Mouse (Mus musculus) forebrain, embryonic 16.5 days (tissue): ENCODE data around the gene Mdga2. TPM values are rescaled to one million over a fixed set of nuclear protein-coding genes. Genes with fewer than 3 reads are reported as not detected.

Source experiments
- ATAC-seq: fragments of 200-750 bp; cut with Nextera tagmentation; 2 replicates; pipeline ENCODE4 v1.8.0; 2017; ENCODE audit warnings: mild to moderate bottlenecking, moderate library complexity
- H3K27ac ChIP-seq: fragments of 300-500 bp; sonication (generic); 2 replicates; pipeline ENCODE4 v1.5.1; 2014; ENCODE audit warnings: low read length, control low read depth
- H3K27me3 ChIP-seq: fragments of 300-500 bp; sonication (generic); replicated peaks from 2 replicates; pipeline ENCODE4 v1.6.1; 2014; ENCODE audit warnings: low read length; ENCODE audit not compliant: control insufficient read depth, insufficient read depth
- H3K36me3 ChIP-seq: fragments of 300-500 bp; sonication (generic); 2 replicates; pipeline ENCODE4 v1.6.1; 2014; ENCODE audit not compliant: control insufficient read depth, insufficient read depth
- H3K4me1 ChIP-seq: fragments of 300-500 bp; sonication (generic); replicated peaks from 2 replicates; pipeline ENCODE4 v1.6.1; 2014; ENCODE audit warnings: low read length; ENCODE audit not compliant: control insufficient read depth, insufficient read depth
- H3K4me2 ChIP-seq: fragments of 300-500 bp; sonication (generic); 2 replicates; pipeline ENCODE4 v1.6.1; 2014; ENCODE audit warnings: mild to moderate bottlenecking, low read length, control low read depth
- H3K4me3 ChIP-seq: fragments of 300-500 bp; sonication (generic); replicated peaks from 2 replicates; pipeline ENCODE4 v1.5.1; 2014; ENCODE audit warnings: mild to moderate bottlenecking, low read length, control low read depth
- H3K9ac ChIP-seq: fragments of 300-500 bp; sonication (generic); replicated peaks from 2 replicates; pipeline ENCODE4 v1.6.1; 2014; ENCODE audit warnings: low read depth, low read length, control low read depth
- H3K9me3 ChIP-seq: fragments of 300-500 bp; sonication (generic); 2 replicates; pipeline ENCODE4 v1.6.1; 2016; ENCODE audit warnings: low read length; ENCODE audit not compliant: control insufficient read depth
- WGBS: fragments of 180-500 bp; shearing (Covaris S2); extraction: QIAGEN DNeasy Blood & Tissue Kit; methylation state at CpG from one replicate; pipeline ENCODE4 v1.1.7; 2014; 5-methylcytosine and 5-hydroxymethylcytosine counted together
- polyA plus RNA-seq: library from polyadenylated mRNA; unstranded; fragments of >200 nt; fragmentation: Nextera tagmentation; extraction: Ambion mirVana; gene quantifications from 2 replicates; pipeline ENCODE4 v1.2.1, GENCODE M21; 2015

The Mdga2 gene
- polyA plus RNA-seq, 1 experiment from 2014 or later = 35.3 TPM

GRCm38 (mm10) chr12:67009191-67009590, 213.2 kb downstream of the Mdga2 start:
- Histone ChIP-seq H3K4me2 (no peak overlapping the region), H3K27ac (no peak overlapping the region; the same call in 1 of the 2 replicates), H3K27me3 (no peaks in the 10 kb centered on the region), H3K4me1 (peaks cover 7% of the 10 kb centered on the region), H3K4me3 (no peak overlapping the region), H3K9me3 (no peaks in the 10 kb centered on the region), H3K36me3 (no peaks in the 10 kb centered on the region), H3K9ac (no peak overlapping the region)
- ATAC-seq = peak; percentile 75
- 74% methylated on average over 3 of the region's 3 CpGs for WGBS

DNA sequence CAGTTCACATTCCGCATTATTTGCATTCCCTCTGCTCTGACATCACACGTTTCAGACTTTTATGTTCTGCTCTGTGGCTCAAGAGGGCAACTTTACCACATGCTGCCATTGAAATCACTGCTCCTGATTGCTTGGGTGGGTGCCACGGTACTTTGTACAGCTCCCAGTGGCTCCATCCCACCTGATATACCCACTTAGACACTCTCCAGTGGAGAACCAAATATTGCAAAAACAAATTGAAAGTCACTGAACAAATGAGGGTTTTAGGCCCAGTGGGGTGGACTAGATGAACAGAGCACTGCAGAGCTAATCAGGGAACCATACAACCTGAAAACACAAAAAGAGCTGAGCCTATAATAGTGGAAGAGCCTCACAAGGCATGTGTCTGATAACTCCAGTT, 268.2 kb downstream of the Mdga2 start:
- H3K4me3 ChIP-seq = no peak overlapping the region
- H3K4me2 ChIP-seq = no peak overlapping the region
- H3K9me3 ChIP-seq = no peaks in the 10 kb centered on the region
- no peak overlapping the region for H3K9ac ChIP-seq
- ATAC-seq = no peak
- no peaks in the 10 kb centered on the region for H3K4me1 ChIP-seq
- no peak overlapping the region for H3K27ac ChIP-seq
- no peaks in the 10 kb centered on the region for H3K27me3 ChIP-seq
- WGBS = 56% methylated on average over 3 of the region's 3 CpGs
- no peaks in the 10 kb centered on the region for H3K36me3 ChIP-seq

DNA sequence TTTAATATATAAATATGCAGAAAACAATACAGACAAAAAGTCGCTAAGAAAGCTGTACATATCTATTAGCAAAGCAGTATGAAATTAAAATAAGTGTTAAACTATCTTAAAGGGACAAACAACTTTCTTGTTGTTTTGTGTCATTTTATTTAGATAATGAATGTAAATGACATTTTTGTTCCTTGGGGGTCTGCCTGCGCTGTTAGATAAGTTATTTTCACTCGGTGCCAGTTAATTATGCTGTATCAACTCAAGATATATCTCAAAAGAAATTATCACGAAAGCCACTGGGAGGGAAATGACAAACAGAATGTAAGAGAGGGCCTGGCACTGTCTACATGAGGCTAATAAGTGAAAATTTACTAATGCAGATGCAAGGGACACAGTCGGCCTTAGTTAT, 306.6 kb downstream of the Mdga2 start:
- no peak overlapping the region for H3K9ac ChIP-seq
- ATAC-seq = no peak
- no peaks in the 10 kb centered on the region for H3K4me1 ChIP-seq
- WGBS = 90% methylated on average over 5 of the region's 5 CpGs
- H3K4me2 ChIP-seq = no peak overlapping the region
- H3K27me3 ChIP-seq = no peaks in the 10 kb centered on the region
- no peak overlapping the region for H3K27ac ChIP-seq
- no peaks in the 10 kb centered on the region for H3K36me3 ChIP-seq
- H3K4me3 ChIP-seq = no peak overlapping the region
- no peaks in the 10 kb centered on the region for H3K9me3 ChIP-seq

- H3K4me1 ChIP-seq = no peaks in the 10 kb centered on the region
- no peak overlapping the region for H3K9ac ChIP-seq
- H3K27me3 ChIP-seq = no peaks in the 10 kb centered on the region
- WGBS = 49% methylated on average over 4 of the region's 4 CpGs
- H3K9me3 ChIP-seq = no peaks in the 10 kb centered on the region
- no peak overlapping the region for H3K4me3 ChIP-seq
- no peak overlapping the region for H3K4me2 ChIP-seq
- ATAC-seq = no peak
- H3K27ac ChIP-seq = no peak overlapping the region
- no peaks in the 10 kb centered on the region for H3K36me3 ChIP-seq
Observed at GRCm38 (mm10) chr12:66899366-66899765, 323.0 kb downstream of the Mdga2 start.

GRCm38 (mm10) chr12:66896790-66897189, 325.6 kb downstream of the Mdga2 start:
- H3K4me2 ChIP-seq = no peak overlapping the region
- no peak overlapping the region for H3K27ac ChIP-seq
- 94% methylated on average over 3 of the region's 3 CpGs for WGBS
- no peaks in the 10 kb centered on the region for H3K9me3 ChIP-seq
- H3K27me3 ChIP-seq = no peaks in the 10 kb centered on the region
- no peak overlapping the region for H3K4me3 ChIP-seq
- ATAC-seq = no peak
- no peak overlapping the region for H3K9ac ChIP-seq
- H3K36me3 ChIP-seq = no peaks in the 10 kb centered on the region
- no peaks in the 10 kb centered on the region for H3K4me1 ChIP-seq

DNA sequence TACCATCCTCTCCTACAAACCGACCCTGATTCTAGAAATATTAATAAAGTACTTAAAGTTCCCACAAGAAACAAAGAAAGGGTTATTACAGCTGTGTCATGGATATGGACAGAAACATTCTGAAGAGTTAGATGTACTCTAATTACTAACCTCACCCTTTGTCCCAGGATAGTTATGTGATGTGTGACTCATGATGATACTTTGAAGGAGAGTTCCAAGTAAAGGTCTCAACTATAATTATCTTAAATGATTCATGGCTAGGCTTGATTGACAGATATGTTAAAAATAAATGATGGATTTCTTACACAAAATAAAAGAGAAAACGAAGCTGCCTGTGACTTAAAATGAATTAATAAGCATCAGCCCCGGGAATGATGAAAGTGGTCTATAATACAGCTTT, 332.1 kb downstream of the Mdga2 start:
- no peak for ATAC-seq
- H3K36me3 ChIP-seq = no peaks in the 10 kb centered on the region
- H3K4me1 ChIP-seq = peaks cover 11% of the 10 kb centered on the region
- H3K4me3 ChIP-seq = no peak overlapping the region
- no peaks in the 10 kb centered on the region for H3K9me3 ChIP-seq
- H3K27ac ChIP-seq = no peak overlapping the region; the same call in 1 of the 2 replicates
- no peaks in the 10 kb centered on the region for H3K27me3 ChIP-seq
- H3K4me2 ChIP-seq = no peak overlapping the region
- 64% methylated on average over 3 of the region's 3 CpGs for WGBS
- H3K9ac ChIP-seq = no peak overlapping the region

DNA sequence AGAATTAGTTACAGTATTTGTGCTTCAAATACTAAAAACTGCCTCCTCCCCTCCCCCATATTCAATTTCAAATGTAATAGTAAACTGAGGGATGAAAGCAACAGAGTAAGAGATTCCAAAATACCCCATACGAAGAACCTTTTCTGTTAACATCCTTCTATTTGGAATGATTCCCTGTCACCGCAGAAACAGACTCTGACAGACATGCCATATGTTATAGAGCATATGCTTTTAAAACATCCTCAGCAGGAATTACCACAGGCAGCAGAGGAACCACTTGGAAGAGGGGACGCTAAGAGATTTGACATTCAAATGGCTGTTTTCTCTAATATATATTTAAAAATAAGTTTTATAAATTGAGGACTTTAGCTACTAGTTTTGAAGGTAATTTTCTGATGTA, 333.1 kb downstream of the Mdga2 start:
- H3K4me2 ChIP-seq = no peak overlapping the region
- H3K9me3 ChIP-seq = no peaks in the 10 kb centered on the region
- H3K27ac ChIP-seq = no peak overlapping the region
- H3K4me3 ChIP-seq = no peak overlapping the region
- H3K36me3 ChIP-seq = no peaks in the 10 kb centered on the region
- peaks cover 11% of the 10 kb centered on the region for H3K4me1 ChIP-seq
- H3K27me3 ChIP-seq = no peaks in the 10 kb centered on the region
- ATAC-seq = peak; percentile 86
- no peak overlapping the region for H3K9ac ChIP-seq
- WGBS = 41% methylated on average over 3 of the region's 3 CpGs

- H3K9me3 ChIP-seq = no peaks in the 10 kb centered on the region
- WGBS = 27% methylated on average over 1 of the region's 1 CpGs
Observed at GRCm38 (mm10) chr12:66888636-66889035, 333.7 kb downstream of the Mdga2 start.

DNA sequence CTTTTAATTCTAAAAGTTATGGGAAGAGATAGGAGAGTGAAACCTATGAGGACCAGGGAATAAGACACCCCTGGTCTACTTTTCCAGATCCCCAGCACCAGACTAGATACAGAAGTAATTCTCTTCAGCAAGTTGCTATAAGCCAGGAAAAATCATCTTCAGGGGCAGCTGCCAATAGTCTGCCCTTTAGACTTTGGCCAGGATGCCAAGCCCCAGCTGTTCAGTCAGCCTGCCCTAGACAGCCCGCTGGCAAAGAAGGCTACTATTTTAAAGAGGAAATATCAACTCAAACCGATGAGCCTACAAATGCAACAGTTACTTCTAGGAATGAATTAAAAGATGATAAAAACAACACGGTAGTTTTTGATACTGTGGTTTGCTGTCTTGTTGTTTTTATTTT, 356.1 kb downstream of the Mdga2 start:
- no peak for ATAC-seq
- H3K9ac ChIP-seq = no peak overlapping the region
- H3K4me3 ChIP-seq = no peak overlapping the region
- H3K27ac ChIP-seq = no peak overlapping the region
- no peaks in the 10 kb centered on the region for H3K36me3 ChIP-seq
- no peaks in the 10 kb centered on the region for H3K4me1 ChIP-seq
- no peaks in the 10 kb centered on the region for H3K27me3 ChIP-seq
- no peaks in the 10 kb centered on the region for H3K9me3 ChIP-seq
- no peak overlapping the region for H3K4me2 ChIP-seq
- WGBS = 72% methylated on average over 3 of the region's 3 CpGs

More at GRCm38 (mm10) chr12:66888636-66889035, 333.7 kb downstream of the Mdga2 start:
- Histone ChIP-seq H3K4me2 (no peak overlapping the region), H3K9ac (no peak overlapping the region), H3K36me3 (no peaks in the 10 kb centered on the region), H3K4me1 (peaks cover 11% of the 10 kb centered on the region), H3K27ac (peak overlapping the region; percentile 58), H3K4me3 (no peak overlapping the region), H3K27me3 (no peaks in the 10 kb centered on the region)
- ATAC-seq = peak; percentile 63

- WGBS = 25% methylated on average over 3 of the region's 3 CpGs
- no peaks in the 10 kb centered on the region for H3K9me3 ChIP-seq
- H3K27ac ChIP-seq = no peak overlapping the region
- no peaks in the 10 kb centered on the region for H3K4me1 ChIP-seq
- H3K36me3 ChIP-seq = no peaks in the 10 kb centered on the region
- no peak overlapping the region for H3K4me3 ChIP-seq
- no peak overlapping the region for H3K9ac ChIP-seq
- H3K4me2 ChIP-seq = no peak overlapping the region
- H3K27me3 ChIP-seq = no peaks in the 10 kb centered on the region
- ATAC-seq = no peak
Observed at GRCm38 (mm10) chr12:66853167-66853566, 369.2 kb downstream of the Mdga2 start.
